Mouse (Mus musculus): ENCODE measurements around the gene Faiml. TPM values are rescaled to one million over a fixed set of nuclear protein-coding genes. Genes with fewer than 3 reads are reported as not detected.

The Faiml gene
- total RNA-seq, 2 experiments from 2014 or later, result not detected

Other genes with a start within 250 kb of the Faiml start
- not detected for gene Gm1123, start 201.5 kb downstream of the Faiml start, total RNA-seq (2021)
- gene Pik3cb, start 96.6 kb downstream of the Faiml start, total RNA-seq (2021), result 10 to 100 TPM in 1 of 2 experiments, 1 to 10 TPM in 1; 10.0 to 10.6 TPM
- gene Cep70, start 6.1 kb upstream of the Faiml start, total RNA-seq (2021), result 10 to 100 TPM in 1 of 2 experiments, 1 to 10 TPM in 1; 7.2 to 14.3 TPM
- gene Esyt3, start 121.3 kb upstream of the Faiml start, total RNA-seq (2021), result 1 to 10 TPM in 1 of 2 experiments, under 1 TPM in 1; 0.51 to 2.1 TPM
- 10 to 100 TPM; 31.7 to 39.4 TPM for gene Mras, start 200.1 kb upstream of the Faiml start, total RNA-seq (2021)
- gene Nme9, start 214.2 kb upstream of the Faiml start, total RNA-seq (2021), result not detected